Mouse (Mus musculus): Measurements from ENCODE around the gene Mif. TPM values are rescaled to one million over a fixed set of nuclear protein-coding genes. Genes with fewer than 3 reads are reported as not detected.

Gene Mif
- polyA plus RNA-seq, 1 experiment from 2014 or later = 1,680 TPM

- ATAC-seq = no peak
- no peaks in the 10 kb centered on the region for H3K9me3 ChIP-seq (ENCODE audit: control insufficient read depth, low read length)
- H3K27me3 ChIP-seq (replicated peaks; ENCODE audit: control insufficient read depth, insufficient read depth, low read length) = no peaks in the 10 kb centered on the region; the same call in none of the 2 replicates
- H3K27ac ChIP-seq (ENCODE audit: low read depth, low read length) = no peak overlapping the region
- H3K36me3 ChIP-seq (ENCODE audit: control insufficient read depth, insufficient read depth, low read length) = no peaks in the 10 kb centered on the region
- 15% methylated on average over 9 of the region's 9 CpGs for WGBS
- H3K4me1 ChIP-seq (ENCODE audit: control insufficient read depth, insufficient read depth, low read depth, low read length) = peaks cover 23% of the 10 kb centered on the region
- H3K4me2 ChIP-seq (ENCODE audit: low read length) = peak overlapping the region; percentile 72
- no peak overlapping the region for H3K9ac ChIP-seq (ENCODE audit: low read depth, low read length)
- H3K4me3 ChIP-seq (ENCODE audit: low read length) = peak overlapping the region; percentile 44
These were observed 25.3 kb downstream of the Mif start for GRCm38 (mm10) chr10:75834721-75835120.

DNA sequence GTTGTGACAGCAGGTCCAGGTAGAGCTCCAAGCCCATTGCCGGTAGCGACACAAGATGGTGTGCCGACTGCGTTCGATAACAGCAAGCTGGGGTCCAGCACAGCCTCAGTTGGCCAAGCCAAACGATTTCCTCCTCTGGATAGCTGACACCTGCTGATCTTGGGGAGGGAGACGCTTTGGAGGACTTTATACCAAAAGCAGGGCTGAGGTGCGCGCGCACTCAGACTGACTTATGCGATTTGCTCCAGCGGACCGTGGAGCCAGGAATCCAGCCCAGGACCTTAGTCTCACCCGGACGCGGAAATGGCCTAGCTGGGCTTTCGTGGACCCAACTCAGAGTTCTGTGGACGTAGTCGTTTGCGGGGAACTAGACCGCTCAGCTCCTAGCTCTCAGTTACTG lies 25.8 kb downstream of the Mif start:
- Histone ChIP-seq H3K4me2 (ENCODE audit: low read length) (peak overlapping the region; percentile 72), H3K9ac (ENCODE audit: low read depth, low read length) (peak overlapping the region; percentile 50), H3K36me3 (ENCODE audit: control insufficient read depth, insufficient read depth, low read length) (no peaks in the 10 kb centered on the region), H3K9me3 (ENCODE audit: control insufficient read depth, low read length) (no peaks in the 10 kb centered on the region), H3K27me3 (replicated peaks; ENCODE audit: control insufficient read depth, insufficient read depth, low read length) (no peaks in the 10 kb centered on the region; the same call in none of the 2 replicates), H3K4me1 (ENCODE audit: control insufficient read depth, insufficient read depth, low read depth, low read length) (peaks cover 23% of the 10 kb centered on the region), H3K27ac (ENCODE audit: low read depth, low read length) (no peak overlapping the region), H3K4me3 (ENCODE audit: low read length) (peak overlapping the region; percentile 44)
- no peak for ATAC-seq
- under 1% methylated on average over 21 of the region's 21 CpGs for WGBS

- Histone ChIP-seq H3K4me1 (ENCODE audit: control insufficient read depth, insufficient read depth, low read depth, low read length) (peaks cover 23% of the 10 kb centered on the region), H3K27ac (ENCODE audit: low read depth, low read length) (no peak overlapping the region), H3K4me3 (ENCODE audit: low read length) (peak overlapping the region; percentile 44), H3K4me2 (ENCODE audit: low read length) (peak overlapping the region; percentile 72), H3K9ac (ENCODE audit: low read depth, low read length) (peak overlapping the region; percentile 50), H3K27me3 (replicated peaks; ENCODE audit: control insufficient read depth, insufficient read depth, low read length) (no peaks in the 10 kb centered on the region; the same call in none of the 2 replicates), H3K36me3 (ENCODE audit: control insufficient read depth, insufficient read depth, low read length) (no peaks in the 10 kb centered on the region), H3K9me3 (ENCODE audit: control insufficient read depth, low read length) (no peaks in the 10 kb centered on the region)
- 21% methylated on average over 21 of the region's 21 CpGs for WGBS
- ATAC-seq = no peak
These were observed 26.5 kb downstream of the Mif start for GRCm38 (mm10) chr10:75833456-75834080.

DNA sequence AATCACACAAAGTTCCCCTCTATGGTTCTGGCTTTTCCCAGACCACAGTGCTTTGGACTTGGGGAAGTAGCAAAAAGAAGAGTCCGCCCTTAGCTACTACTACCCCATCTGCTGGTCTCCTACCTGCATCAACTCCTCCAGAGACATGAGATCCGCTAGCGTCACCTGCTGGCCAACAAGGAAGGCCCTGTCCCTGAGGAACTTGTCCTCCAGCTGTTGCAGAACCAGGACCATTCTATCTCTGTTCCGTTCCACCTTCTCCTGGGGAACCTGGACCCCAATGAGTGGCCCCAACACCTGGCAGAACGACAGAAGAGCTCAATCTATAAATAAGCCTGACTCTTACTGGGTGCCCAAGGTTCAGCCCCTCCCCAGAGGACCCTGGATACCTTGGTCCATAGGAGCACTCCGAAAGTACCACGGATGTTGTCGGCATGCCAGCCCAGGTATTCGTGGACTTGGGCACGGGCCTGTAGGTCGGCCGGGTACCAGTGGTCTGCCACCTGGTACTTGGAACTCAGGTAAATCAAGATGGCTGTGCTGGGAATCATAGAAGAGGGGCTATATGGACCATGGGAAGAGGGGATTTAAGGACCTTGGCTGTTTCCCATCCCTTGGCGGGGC lies 27.7 kb downstream of the Mif start:
- WGBS = 70% methylated on average over 13 of the region's 13 CpGs
- H3K4me2 ChIP-seq (ENCODE audit: low read length) = no peak overlapping the region
- H3K4me1 ChIP-seq (ENCODE audit: control insufficient read depth, insufficient read depth, low read depth, low read length) = peaks cover 15% of the 10 kb centered on the region
- ATAC-seq = no peak
- H3K4me3 ChIP-seq (ENCODE audit: low read length) = no peak overlapping the region
- H3K27ac ChIP-seq (ENCODE audit: low read depth, low read length) = no peak overlapping the region
- H3K9ac ChIP-seq (ENCODE audit: low read depth, low read length) = no peak overlapping the region
- no peaks in the 10 kb centered on the region for H3K36me3 ChIP-seq (ENCODE audit: control insufficient read depth, insufficient read depth, low read length)
- H3K27me3 ChIP-seq (replicated peaks; ENCODE audit: control insufficient read depth, insufficient read depth, low read length) = no peaks in the 10 kb centered on the region; the same call in none of the 2 replicates
- H3K9me3 ChIP-seq (ENCODE audit: control insufficient read depth, low read length) = no peaks in the 10 kb centered on the region

DNA sequence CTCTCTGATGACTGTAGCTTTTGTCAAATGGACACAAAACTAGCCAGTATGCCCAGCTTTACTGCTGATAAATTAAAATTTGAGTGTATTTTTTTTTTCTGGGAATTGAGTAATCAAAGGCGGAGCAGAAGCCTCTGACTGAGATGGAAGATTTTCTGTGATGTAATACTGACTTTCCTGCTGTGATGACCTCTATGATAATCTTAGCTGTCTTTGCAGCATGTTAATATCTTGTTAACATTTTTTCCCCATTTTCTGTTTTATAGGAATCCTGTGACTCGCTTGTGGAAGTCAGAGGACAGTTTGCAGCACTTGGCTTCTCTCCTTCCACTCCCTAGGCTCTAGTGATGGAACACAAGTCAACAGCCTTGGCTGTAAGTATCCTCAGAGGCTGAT lies 29.8 kb downstream of the Mif start:
- Histone ChIP-seq H3K4me3 (ENCODE audit: low read length) (no peak overlapping the region), H3K27me3 (replicated peaks; ENCODE audit: control insufficient read depth, insufficient read depth, low read length) (no peaks in the 10 kb centered on the region; the same call in none of the 2 replicates), H3K9me3 (ENCODE audit: control insufficient read depth, low read length) (no peaks in the 10 kb centered on the region), H3K27ac (ENCODE audit: low read depth, low read length) (no peak overlapping the region), H3K4me2 (ENCODE audit: low read length) (no peak overlapping the region), H3K36me3 (ENCODE audit: control insufficient read depth, insufficient read depth, low read length) (no peaks in the 10 kb centered on the region), H3K9ac (ENCODE audit: low read depth, low read length) (no peak overlapping the region), H3K4me1 (ENCODE audit: control insufficient read depth, insufficient read depth, low read depth, low read length) (peaks cover 7% of the 10 kb centered on the region)
- 90% methylated on average over 2 of the region's 2 CpGs for WGBS
- no peak for ATAC-seq

- no peak overlapping the region for H3K4me3 ChIP-seq (ENCODE audit: low read length)
- WGBS = 88% methylated on average over 2 of the region's 2 CpGs
- H3K36me3 ChIP-seq (ENCODE audit: control insufficient read depth, insufficient read depth, low read length) = no peaks in the 10 kb centered on the region
- H3K27ac ChIP-seq (ENCODE audit: low read depth, low read length) = no peak overlapping the region
- no peak overlapping the region for H3K9ac ChIP-seq (ENCODE audit: low read depth, low read length)
- ATAC-seq = no peak
- H3K27me3 ChIP-seq (replicated peaks; ENCODE audit: control insufficient read depth, insufficient read depth, low read length) = no peaks in the 10 kb centered on the region; the same call in none of the 2 replicates
- H3K9me3 ChIP-seq (ENCODE audit: control insufficient read depth, low read length) = no peaks in the 10 kb centered on the region
- H3K4me1 ChIP-seq (ENCODE audit: control insufficient read depth, insufficient read depth, low read depth, low read length) = peaks cover 7% of the 10 kb centered on the region
- H3K4me2 ChIP-seq (ENCODE audit: low read length) = no peak overlapping the region
These were observed 30.3 kb downstream of the Mif start for GRCm38 (mm10) chr10:75829529-75830274.

DNA sequence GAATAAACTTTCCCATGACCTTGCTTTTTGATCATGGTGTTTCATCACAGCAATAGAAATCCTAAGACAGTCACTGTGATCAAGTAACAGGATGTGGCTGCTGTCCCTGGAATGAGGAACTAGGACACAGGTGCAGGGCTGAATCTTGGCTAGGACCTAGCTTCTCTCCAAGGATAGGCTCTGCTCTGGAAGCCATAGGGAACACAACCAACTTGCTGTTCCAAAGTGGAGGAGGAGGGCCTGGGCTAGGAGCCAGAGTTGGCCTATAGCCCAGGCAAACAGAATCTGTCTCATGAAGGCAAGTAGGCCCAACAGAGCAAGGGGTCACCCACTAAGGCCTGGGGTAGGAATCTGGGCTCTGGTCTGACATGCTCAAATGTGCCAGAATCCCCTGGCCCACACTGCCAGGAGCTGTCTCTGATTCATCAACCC lies 31.5 kb downstream of the Mif start:
- Histone ChIP-seq H3K4me3 (ENCODE audit: low read length) (no peak overlapping the region), H3K4me2 (ENCODE audit: low read length) (no peak overlapping the region), H3K27ac (ENCODE audit: low read depth, low read length) (no peak overlapping the region), H3K9ac (ENCODE audit: low read depth, low read length) (no peak overlapping the region), H3K27me3 (replicated peaks; ENCODE audit: control insufficient read depth, insufficient read depth, low read length) (no peaks in the 10 kb centered on the region; the same call in none of the 2 replicates), H3K36me3 (ENCODE audit: control insufficient read depth, insufficient read depth, low read length) (no peaks in the 10 kb centered on the region), H3K9me3 (ENCODE audit: control insufficient read depth, low read length) (no peaks in the 10 kb centered on the region), H3K4me1 (ENCODE audit: control insufficient read depth, insufficient read depth, low read depth, low read length) (no peaks in the 10 kb centered on the region; the same call in 1 of the 2 replicates)
- ATAC-seq = peak; percentile 90

GRCm38 (mm10) chr10:75827668-75828360 lies 32.2 kb downstream of the Mif start:
- no peak overlapping the region for H3K4me2 ChIP-seq (ENCODE audit: low read length)
- ATAC-seq = peak; percentile 64
- no peaks in the 10 kb centered on the region for H3K36me3 ChIP-seq (ENCODE audit: control insufficient read depth, insufficient read depth, low read length)
- H3K4me3 ChIP-seq (ENCODE audit: low read length) = no peak overlapping the region
- no peaks in the 10 kb centered on the region for H3K9me3 ChIP-seq (ENCODE audit: control insufficient read depth, low read length)
- H3K9ac ChIP-seq (ENCODE audit: low read depth, low read length) = no peak overlapping the region
- H3K4me1 ChIP-seq (ENCODE audit: control insufficient read depth, insufficient read depth, low read depth, low read length) = no peaks in the 10 kb centered on the region; the same call in 1 of the 2 replicates
- no peak overlapping the region for H3K27ac ChIP-seq (ENCODE audit: low read depth, low read length)
- WGBS = 94% methylated on average over 4 of the region's 4 CpGs
- H3K27me3 ChIP-seq (replicated peaks; ENCODE audit: control insufficient read depth, insufficient read depth, low read length) = no peaks in the 10 kb centered on the region
